Mouse (Mus musculus): ENCODE data around the gene Upp2.

Gene Upp2

GRCm38 (mm10) chr2:58680794-58681193, 113.7 kb downstream of the Upp2 start:
- CTCF ChIA-PET = interaction anchor here (0.6 to 0.7 kb wide), 3 partner anchors 127 to 764 kb away, joined by 3 to 7 read pairs (median 4); no protein-coding TSS in a partner anchor

- CTCF ChIA-PET = interaction anchor here (0.6 kb wide), 1 partner anchor 128 kb away, joined by 7 read pairs; no protein-coding TSS in a partner anchor
Observed at GRCm38 (mm10) chr2:58681394-58681793, 114.3 kb downstream of the Upp2 start.

GRCm38 (mm10) chr2:58697501-58697900, 130.4 kb downstream of the Upp2 start:
- CTCF ChIA-PET = no interaction called here

GRCm38 (mm10) chr2:58699931-58700330, 132.8 kb downstream of the Upp2 start:
- CTCF ChIA-PET = no interaction called here

- CTCF ChIA-PET = no interaction called here
Observed at GRCm38 (mm10) chr2:58700354-58700753, 133.3 kb downstream of the Upp2 start.

- CTCF ChIA-PET = no interaction called here
Observed at GRCm38 (mm10) chr2:58701627-58702026, 134.5 kb downstream of the Upp2 start.

- CTCF ChIA-PET = no interaction called here
Observed at GRCm38 (mm10) chr2:58703226-58703625, 136.1 kb downstream of the Upp2 start.

GRCm38 (mm10) chr2:58703646-58704045, 136.5 kb downstream of the Upp2 start:
- CTCF ChIA-PET = no interaction called here

- CTCF ChIA-PET = no interaction called here
Observed at GRCm38 (mm10) chr2:58704576-58704975, 137.5 kb downstream of the Upp2 start.

- CTCF ChIA-PET = no interaction called here
Observed at GRCm38 (mm10) chr2:58707676-58708075, 140.6 kb downstream of the Upp2 start.

- CTCF ChIA-PET = no interaction called here
Observed at GRCm38 (mm10) chr2:58710234-58710633, 143.1 kb downstream of the Upp2 start.

- CTCF ChIA-PET = no interaction called here
Observed at GRCm38 (mm10) chr2:58711049-58711448, 144.0 kb downstream of the Upp2 start.

- CTCF ChIA-PET = no interaction called here
Observed at GRCm38 (mm10) chr2:58711491-58711890, 144.4 kb downstream of the Upp2 start.

GRCm38 (mm10) chr2:58711935-58712334, 144.8 kb downstream of the Upp2 start:
- CTCF ChIA-PET = no interaction called here

GRCm38 (mm10) chr2:58717898-58718297, 150.8 kb downstream of the Upp2 start:
- CTCF ChIA-PET = no interaction called here

GRCm38 (mm10) chr2:58737192-58737820, 170.2 kb downstream of the Upp2 start:
- CTCF ChIA-PET = no interaction called here

GRCm38 (mm10) chr2:58741213-58741612, 174.1 kb downstream of the Upp2 start:
- CTCF ChIA-PET = no interaction called here

- CTCF ChIA-PET = no interaction called here
Observed at GRCm38 (mm10) chr2:58742026-58742425, 174.9 kb downstream of the Upp2 start.

- CTCF ChIA-PET = interaction anchor here (0.5 kb wide), 1 partner anchor 27 kb away, joined by 3 read pairs; no protein-coding TSS in a partner anchor
Observed at GRCm38 (mm10) chr2:58743446-58743845, 176.3 kb downstream of the Upp2 start.

- CTCF ChIA-PET = no interaction called here
Observed at GRCm38 (mm10) chr2:58747483-58748229, 180.6 kb downstream of the Upp2 start.

GRCm38 (mm10) chr2:58748296-58748695, 181.2 kb downstream of the Upp2 start:
- CTCF ChIA-PET = no interaction called here

- CTCF ChIA-PET = no interaction called here
Observed at GRCm38 (mm10) chr2:58752891-58753290, 185.8 kb downstream of the Upp2 start.

GRCm38 (mm10) chr2:58754736-58755135, 187.6 kb downstream of the Upp2 start:
- CTCF ChIA-PET = no interaction called here

- CTCF ChIA-PET = no interaction called here
Observed at GRCm38 (mm10) chr2:58758081-58758480, 191.0 kb downstream of the Upp2 start.

All from spleen, embryonic (tissue).